Mouse (Mus musculus) lung, postnatal 36 days (tissue): Measurements from ENCODE around the gene Tmem14c.

ENCODE experiments used
- DNase-seq: peaks from one replicate; pipeline ENCODE4 v3.0.0; 2022; ENCODE audit warnings: mixed read lengths

Gene Tmem14c

GRCm38 (mm10) chr13:41008946-41009345, 7.1 kb upstream of the Tmem14c start:
- DNase-seq = no peak

- peak; percentile 23 for DNase-seq
Observed at GRCm38 (mm10) chr13:41016797-41017405, 809 bp downstream of the Tmem14c start.

GRCm38 (mm10) chr13:41017832-41018231, 1.7 kb downstream of the Tmem14c start:
- no peak for DNase-seq

- no peak for DNase-seq
Observed at GRCm38 (mm10) chr13:41018236-41018635, 2.1 kb downstream of the Tmem14c start.

GRCm38 (mm10) chr13:41018756-41019591, 2.9 kb downstream of the Tmem14c start:
- peak; percentile 38 for DNase-seq

GRCm38 (mm10) chr13:41020494-41020893, 4.4 kb downstream of the Tmem14c start:
- DNase-seq = no peak

GRCm38 (mm10) chr13:41021607-41022006, 5.5 kb downstream of the Tmem14c start:
- no peak for DNase-seq

- DNase-seq = no peak
Observed at GRCm38 (mm10) chr13:41022099-41022498, 6.0 kb downstream of the Tmem14c start.

GRCm38 (mm10) chr13:41030098-41030497, 14.0 kb downstream of the Tmem14c start:
- no peak for DNase-seq

- no peak for DNase-seq
Observed at GRCm38 (mm10) chr13:41042511-41042910, 26.4 kb downstream of the Tmem14c start.

GRCm38 (mm10) chr13:41045901-41046300, 29.8 kb downstream of the Tmem14c start:
- DNase-seq = no peak

- DNase-seq = no peak
Observed at GRCm38 (mm10) chr13:41047280-41047679, 31.2 kb downstream of the Tmem14c start.

- no peak for DNase-seq
Observed at GRCm38 (mm10) chr13:41051965-41052364, 35.9 kb downstream of the Tmem14c start.

- DNase-seq = no peak
Observed at GRCm38 (mm10) chr13:41067618-41068017, 51.5 kb downstream of the Tmem14c start.

GRCm38 (mm10) chr13:41071617-41072016, 55.5 kb downstream of the Tmem14c start:
- DNase-seq = no peak
